Mouse (Mus musculus) thymus, adult 2 months (tissue): ENCODE data around the gene Cldn14.

Experiments
- CTCF ChIP-seq: fragments of 200-500 bp; IDR thresholded peaks from 2 replicates; pipeline ENCODE4 v1.5.1; 2012; ENCODE audit warnings: mild to moderate bottlenecking, control low read depth, low read length, moderate library complexity, borderline replicate concordance; ENCODE audit not compliant: control insufficient read depth, poor library complexity, insufficient read depth; ENCODE audit errors: extremely low read depth
- POLR2A ChIP-seq: fragments of 200-500 bp; IDR thresholded peaks from 2 replicates; pipeline ENCODE4 v1.6.1; 2012; ENCODE audit warnings: mild to moderate bottlenecking, low read length, control low read depth, moderate library complexity; ENCODE audit not compliant: control insufficient read depth, poor library complexity, insufficient read depth; ENCODE audit errors: extremely low read depth

DNA sequence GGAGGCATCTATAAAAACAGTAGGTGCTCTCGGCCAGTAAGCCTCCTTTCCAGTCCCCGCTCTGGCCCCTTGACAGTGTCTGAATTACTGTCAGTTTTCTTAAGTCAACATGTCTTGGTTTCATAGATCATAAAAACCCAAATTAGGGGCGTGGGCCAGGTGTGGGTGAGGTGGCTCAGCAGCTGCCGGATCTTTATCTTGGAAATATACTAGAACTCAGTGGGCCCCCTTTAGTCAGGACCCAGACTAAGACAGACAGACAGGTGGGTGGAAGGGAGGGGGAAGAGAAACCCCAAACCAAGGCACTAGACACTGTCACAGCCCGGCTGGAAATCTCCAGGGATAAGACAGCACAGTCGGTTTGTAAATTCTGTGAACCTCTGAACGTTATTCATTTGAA, 84.8 kb downstream of the Cldn14 start:
- TF ChIP-seq CTCF, result no peak
- no peak for TF ChIP-seq POLR2A
